Mouse (Mus musculus) right cerebral cortex, postnatal 10 days (tissue): Measurements from ENCODE around the gene 4930407I10Rik.

ENCODE experiments used
- DNase-seq, 2 experiments: peaks; one replicate each; pipeline ENCODE4 v3.0.0; 2021; ENCODE audit warnings: low spot score in 2 of 2

4930407I10Rik gene

DNA sequence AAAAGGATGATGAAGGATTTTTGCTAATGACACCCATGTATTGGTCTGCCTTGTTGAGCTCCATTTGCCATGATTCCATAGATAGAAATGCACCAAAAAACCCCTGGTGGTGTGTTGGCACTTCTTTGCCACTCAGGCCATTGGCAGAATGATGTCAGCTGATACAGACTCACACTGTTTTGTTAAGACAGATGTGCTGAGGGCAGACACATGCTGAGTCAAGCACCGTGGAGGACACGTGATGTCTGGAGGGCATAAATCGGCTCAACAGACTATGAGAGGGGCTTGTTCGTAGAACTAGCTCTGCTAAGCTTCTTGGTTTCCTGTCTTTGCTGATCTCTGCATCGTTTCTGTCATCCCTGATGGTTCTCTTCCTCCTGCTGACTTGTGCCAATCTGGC, 6.4 kb upstream of the 4930407I10Rik start:
- no peak for DNase-seq

DNA sequence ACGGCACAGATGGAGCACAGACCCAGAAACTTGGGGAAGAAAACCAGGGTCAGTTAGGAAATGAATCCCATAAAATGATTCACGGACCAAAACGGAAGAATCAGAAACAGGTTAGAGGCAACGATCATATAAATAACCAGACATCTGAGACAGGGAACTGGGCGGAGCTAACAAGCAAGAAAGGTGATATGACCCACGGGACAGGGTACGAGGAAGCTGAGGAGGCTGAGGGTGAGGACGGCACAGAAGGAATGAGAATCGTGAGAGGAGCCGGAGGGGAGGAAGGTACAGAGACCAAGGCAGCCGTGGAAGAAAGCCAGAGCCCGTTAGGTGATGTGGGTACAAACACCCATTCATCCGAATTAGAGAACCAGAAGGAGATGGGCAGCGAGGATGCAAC, 5.0 kb downstream of the 4930407I10Rik start:
- DNase-seq: no peak

DNA sequence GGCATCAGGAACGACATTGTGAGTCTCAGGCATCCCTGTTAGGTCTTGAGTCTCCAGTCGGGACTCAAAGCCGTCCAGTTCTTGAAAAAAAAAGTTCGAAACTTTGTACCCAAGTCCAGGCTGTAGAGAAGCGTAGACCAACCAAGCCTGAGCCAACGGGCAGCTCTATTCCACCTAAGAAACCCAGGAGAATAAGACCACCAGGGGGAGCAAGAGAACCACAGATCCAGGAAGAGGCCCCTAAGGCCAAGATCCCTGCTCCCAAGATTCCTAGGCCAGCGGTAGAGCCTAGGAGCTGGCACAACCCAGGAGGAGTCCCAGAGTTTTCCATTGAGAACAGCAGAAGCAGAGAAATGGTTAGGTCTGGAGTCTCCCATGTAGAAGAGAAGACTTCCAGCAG, 6.6 kb downstream of the 4930407I10Rik start:
- peak; percentile 69 to 82 for DNase-seq

DNA sequence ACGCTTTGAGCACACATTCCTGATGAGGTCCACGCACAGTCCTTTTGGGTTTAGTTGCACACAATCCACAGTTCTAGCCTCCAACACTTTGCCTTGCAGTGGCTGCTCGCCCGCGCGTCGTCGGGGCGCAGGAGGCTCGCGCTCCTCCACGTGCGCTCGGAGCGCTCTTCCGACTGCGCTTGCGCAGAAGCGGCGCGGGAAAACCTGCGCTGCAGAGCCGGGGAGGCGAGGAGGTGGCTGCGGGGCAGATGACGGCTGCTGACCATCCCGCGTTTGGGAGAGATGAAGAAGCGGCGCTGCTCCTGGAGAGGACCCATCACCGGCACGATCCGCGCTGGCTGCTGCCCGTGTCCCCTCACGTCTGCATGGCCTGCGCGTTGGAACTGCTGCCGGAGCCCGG, 10.9 kb downstream of the 4930407I10Rik start, which contains the start of gene Mei1:
Gene Mei1 (plus strand): TSS at position 99 of the 400 bp plus-strand sequence.
- no peak for DNase-seq

DNA sequence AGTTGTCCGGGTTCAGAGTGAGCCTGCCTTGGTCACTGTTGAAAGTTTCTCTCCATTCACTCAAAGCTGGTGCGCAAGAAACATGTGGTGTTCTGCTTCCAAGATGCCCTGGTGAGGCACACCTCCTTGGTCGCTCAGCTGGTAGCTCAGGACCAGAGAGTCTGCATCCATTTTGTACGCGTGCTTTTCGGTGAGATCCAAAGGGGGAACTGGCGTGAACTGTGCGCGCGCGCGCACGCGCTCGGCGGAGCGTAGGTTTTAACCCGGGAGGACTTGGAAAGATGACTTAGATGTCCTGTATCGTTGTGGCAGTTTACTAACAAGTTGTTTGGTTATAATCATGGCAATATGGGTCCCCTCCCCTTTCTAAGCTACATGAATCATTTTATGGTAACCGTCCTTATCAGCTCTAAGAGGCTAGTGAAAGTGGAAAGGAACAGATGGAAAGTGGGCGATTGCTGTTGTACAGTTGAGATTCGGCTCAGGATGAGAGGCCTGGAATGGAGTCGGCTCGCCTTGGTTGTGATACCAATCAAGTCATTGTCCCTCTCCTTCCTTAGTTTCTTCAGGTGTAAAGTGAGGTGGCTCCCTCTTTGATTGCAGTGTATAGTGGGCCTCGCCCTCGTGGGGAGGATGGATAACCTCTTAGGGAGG, 13.0 kb downstream of the 4930407I10Rik start:
- no peak for DNase-seq

DNA sequence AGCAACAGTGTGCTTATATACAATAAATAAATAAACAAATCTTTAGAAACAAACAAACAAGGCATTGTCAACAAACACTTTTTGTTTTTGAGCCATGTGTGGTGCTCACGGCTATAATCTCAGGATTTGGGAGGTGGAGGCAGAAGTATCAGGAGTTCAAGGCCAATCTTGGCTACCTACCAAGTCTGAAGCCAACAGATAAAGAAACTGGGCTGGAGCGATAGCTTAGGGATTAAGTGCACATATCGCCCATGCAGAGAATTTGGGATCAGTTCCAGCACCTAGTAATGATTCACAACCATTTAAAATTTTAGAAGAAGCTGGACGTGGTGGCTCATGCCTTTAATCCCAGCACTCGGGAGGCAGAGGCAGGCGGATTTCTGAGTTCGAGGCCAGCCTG, 14.5 kb downstream of the 4930407I10Rik start:
- DNase-seq: no peak

DNA sequence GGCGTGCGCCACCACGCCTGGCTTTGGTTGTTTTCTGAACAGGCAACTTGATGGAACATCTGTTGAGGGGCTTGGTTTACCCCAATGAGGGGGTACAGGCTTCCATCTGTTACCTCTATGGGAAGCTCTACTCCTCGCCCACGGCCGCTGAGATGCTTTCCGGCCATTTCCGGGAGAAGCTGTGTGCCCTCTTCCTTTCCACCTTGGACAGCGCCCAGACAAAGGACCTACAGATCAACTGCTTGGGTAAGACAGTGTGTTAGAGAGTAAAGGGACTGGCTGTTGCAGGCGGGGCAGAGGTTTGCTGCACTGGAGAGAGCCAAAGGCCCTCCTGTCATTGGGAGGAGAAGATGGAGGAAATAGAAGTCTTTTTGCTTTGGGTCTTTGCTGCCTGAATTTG, 20.9 kb downstream of the 4930407I10Rik start:
- no peak for DNase-seq

DNA sequence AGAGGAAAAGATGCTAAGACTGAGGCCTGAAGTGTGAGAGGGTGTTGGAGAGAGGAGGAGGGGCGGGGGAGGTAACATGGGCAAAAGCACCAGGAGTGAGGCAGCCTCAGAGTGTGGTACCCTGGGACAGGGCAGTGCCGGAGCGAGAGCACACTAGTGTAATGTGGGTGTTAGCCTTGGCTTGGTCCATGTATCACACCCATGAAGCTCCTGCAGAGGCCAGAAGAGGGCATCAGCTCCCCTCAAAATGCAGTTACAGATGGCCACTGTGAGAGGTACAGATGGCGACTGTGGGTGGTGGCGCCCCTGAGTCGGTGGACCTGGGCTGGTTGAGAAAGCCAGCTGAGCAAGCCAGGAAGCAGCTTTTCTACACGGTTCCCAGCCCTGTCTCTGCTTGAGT, 22.2 kb downstream of the 4930407I10Rik start:
- DNase-seq: peak; percentile 52 to 56

DNA sequence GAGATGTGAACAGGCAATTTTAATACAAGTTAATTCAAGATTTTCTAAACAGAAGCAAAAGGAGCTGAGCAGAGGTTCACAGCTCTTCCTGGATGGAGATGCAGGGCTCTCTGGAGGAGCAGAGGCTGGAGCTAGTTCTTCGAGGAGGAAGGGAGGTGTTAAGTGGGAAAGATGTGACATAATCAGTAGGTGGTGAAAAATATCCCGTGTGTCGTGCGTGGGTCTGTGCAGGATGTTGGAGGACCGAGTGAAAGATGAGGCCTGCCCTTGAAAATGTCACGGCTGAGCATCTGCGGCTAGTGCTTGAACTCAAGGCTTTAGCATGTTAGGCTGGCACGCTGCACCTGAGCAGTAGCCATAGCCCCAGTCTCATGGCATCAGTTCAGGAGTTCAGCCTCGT, 26.7 kb downstream of the 4930407I10Rik start:
- DNase-seq: no peak

DNA sequence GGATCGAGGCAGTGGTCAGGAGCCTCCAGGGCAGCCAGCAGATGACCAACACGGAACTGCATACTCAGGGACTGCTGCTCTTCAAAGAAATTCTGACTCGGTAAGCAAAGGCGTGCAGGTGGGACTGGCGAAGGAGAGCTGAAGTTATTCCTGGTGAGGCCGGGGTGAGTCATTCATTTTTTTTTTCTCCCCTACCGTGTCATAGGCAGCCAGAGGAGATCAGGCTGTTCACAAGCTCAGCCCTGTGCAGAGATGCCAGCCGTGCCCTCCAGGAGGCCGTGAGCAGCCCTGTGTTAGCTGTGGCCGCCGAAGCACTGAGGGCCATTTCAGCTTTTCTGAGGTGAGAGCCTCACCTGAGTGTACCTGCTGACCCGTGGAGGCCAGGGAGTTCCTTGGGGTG, 27.2 kb downstream of the 4930407I10Rik start:
- DNase-seq: no peak

DNA sequence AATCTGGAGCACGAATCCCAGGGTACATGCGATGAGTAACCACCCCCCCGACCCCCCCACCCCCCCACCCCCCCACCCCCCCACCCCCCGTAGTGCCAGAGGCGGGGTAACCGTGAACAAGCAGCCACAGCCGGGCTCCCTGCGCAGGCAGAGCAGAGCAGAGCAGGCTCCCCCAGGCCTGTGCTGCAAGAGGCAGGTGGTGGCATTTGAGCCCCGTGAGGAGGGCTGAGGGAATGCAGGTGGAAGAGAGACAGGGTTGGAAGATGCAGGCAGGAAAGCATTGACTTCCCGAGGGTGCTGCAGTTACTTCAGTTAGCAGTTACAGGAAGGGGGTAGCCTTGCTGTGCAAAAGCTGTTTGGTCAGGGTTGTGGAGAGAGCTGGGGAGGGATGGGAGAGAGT, 28.3 kb downstream of the 4930407I10Rik start:
- peak in 1 of 2 experiments; percentile 43 for DNase-seq

DNA sequence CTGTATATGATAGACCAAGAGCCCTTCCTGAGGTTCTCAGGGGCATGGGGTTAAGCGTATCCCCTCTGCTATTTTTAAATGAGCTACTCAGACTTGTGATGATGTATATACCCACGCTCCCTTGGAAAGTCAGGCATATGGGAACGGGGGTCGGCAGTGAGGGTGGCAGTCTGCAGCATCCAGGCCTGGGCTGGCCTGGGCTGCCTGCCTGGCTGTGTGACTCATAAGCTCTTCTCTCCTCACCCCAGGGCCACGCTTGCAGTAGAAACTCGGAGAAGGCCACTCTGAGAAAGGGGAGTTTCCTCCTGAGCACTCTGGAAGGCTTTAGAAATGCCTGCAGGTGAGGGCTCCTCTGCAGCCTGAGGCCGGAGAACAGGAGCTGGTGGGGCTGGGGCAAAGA, 32.1 kb downstream of the 4930407I10Rik start:
- no peak for DNase-seq

DNA sequence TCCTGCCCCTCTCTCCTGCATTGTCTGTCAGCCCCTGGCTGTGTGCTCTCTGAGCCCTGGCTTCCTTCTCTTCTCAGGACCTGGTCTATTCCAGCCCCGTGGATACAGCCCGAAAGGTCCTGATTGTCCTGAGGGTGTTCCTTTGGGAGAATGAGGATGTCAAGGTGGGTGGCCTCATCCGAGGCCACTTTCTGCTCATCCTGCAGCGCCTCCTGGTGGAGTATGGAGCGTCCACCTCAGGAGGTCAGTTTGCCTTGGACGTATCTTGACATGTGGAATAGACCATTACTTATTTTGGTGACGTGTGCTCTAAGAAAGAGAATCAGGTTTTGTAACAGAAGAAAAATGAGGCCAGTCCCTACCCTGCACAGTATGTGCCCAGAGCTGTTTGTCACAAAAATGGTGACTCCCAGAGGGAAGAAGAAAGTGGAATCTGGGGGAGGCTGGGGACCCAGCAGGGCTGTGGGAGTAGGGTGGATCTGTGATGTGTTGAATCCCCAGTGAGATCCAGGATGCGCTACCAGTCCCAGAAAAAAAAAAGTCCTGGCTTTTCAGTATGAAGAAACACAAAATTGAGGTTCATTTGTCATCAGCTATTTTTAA, 48.1 kb downstream of the 4930407I10Rik start:
- peak in 1 of 2 experiments; percentile 56 for DNase-seq
